Mouse (Mus musculus) neural tube, embryonic 15.5 days (tissue): Measurements from ENCODE around the gene Sdk1. TPM values are rescaled to one million over a fixed set of nuclear protein-coding genes. Genes with fewer than 3 reads are reported as not detected.

Experiments used
- ATAC-seq: fragments of 200-750 bp; cut with Nextera tagmentation; 2 replicates; pipeline ENCODE4 v1.8.0; 2017; ENCODE audit warnings: mild to moderate bottlenecking, moderate TSS enrichment, moderate library complexity; ENCODE audit not compliant: low FRiP score
- H3K27ac ChIP-seq: fragments of 300-500 bp; sonication (generic); replicated peaks from 2 replicates; pipeline ENCODE4 v1.5.1; 2015; ENCODE audit warnings: mild to moderate bottlenecking, inconsistent platforms
- H3K27me3 ChIP-seq: fragments of 300-500 bp; sonication (generic); replicated peaks from 2 replicates; pipeline ENCODE4 v1.6.1; 2015; ENCODE audit warnings: inconsistent platforms
- H3K36me3 ChIP-seq: fragments of 300-500 bp; sonication (generic); 2 replicates; pipeline ENCODE4 v1.6.1; 2015; ENCODE audit warnings: inconsistent platforms
- H3K4me1 ChIP-seq: fragments of 300-500 bp; sonication (generic); 2 replicates; pipeline ENCODE4 v1.6.1; 2015; ENCODE audit warnings: inconsistent platforms
- H3K4me2 ChIP-seq: fragments of 300-500 bp; sonication (generic); 2 replicates; pipeline ENCODE4 v1.6.1; 2015; ENCODE audit warnings: inconsistent platforms, mild to moderate bottlenecking, moderate library complexity
- H3K4me3 ChIP-seq: fragments of 300-500 bp; sonication (generic); replicated peaks from 2 replicates; pipeline ENCODE4 v1.5.1; 2015; ENCODE audit warnings: mild to moderate bottlenecking, inconsistent platforms
- H3K9ac ChIP-seq: fragments of 300-500 bp; sonication (generic); replicated peaks from 2 replicates; pipeline ENCODE4 v1.6.1; 2015; ENCODE audit warnings: mild to moderate bottlenecking, inconsistent platforms
- H3K9me3 ChIP-seq: fragments of 300-500 bp; sonication (generic); replicated peaks from 2 replicates; pipeline ENCODE4 v1.6.1; 2016; ENCODE audit warnings: inconsistent platforms
- WGBS: fragments of 180-500 bp; shearing (Covaris S2); methylation state at CpG from one replicate; pipeline ENCODE4 v1.1.7; 2015; ENCODE audit warnings: mixed read lengths; 5-methylcytosine and 5-hydroxymethylcytosine counted together
- polyA plus RNA-seq: library from polyadenylated mRNA; unstranded; fragments of >200 nt; fragmentation: Nextera tagmentation; extraction: Ambion mirVana; gene quantifications from 2 replicates; pipeline ENCODE4 v1.2.1, GENCODE M21; 2015

Gene Sdk1
- polyA plus RNA-seq, 1 experiment from 2014 or later: 2.7 TPM

DNA sequence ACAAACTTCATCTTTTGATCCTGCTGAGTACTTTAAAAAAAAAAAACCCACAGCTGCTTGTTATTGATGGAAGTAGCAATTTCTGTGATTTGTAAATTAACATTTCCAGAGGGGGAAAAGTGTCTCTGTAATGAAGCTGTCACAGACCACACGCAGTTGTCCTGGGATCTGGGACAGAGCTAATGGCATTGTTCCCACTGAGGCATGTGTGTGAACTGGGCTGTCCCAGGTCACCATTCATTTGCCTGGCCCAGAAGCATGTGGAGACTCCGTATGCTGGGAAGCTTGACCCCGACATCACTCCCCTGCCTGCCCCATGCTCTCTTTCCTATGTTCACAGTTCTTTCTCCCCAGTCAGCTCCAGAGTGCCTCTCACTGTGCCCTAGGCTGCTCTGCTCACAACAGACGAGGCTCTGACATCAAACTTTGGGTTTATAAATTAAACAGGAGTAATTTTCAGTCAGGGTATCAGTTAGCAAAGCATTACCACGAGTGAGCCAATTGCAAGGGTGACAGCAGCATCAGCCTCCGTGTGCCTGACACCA, 408.6 kb downstream of the Sdk1 start:
- no peaks in the 10 kb centered on the region for H3K4me1 ChIP-seq
- no peak overlapping the region for H3K4me2 ChIP-seq
- H3K27ac ChIP-seq: no peak overlapping the region
- no peak overlapping the region for H3K4me3 ChIP-seq
- no peak for ATAC-seq
- H3K9ac ChIP-seq: no peak overlapping the region
- 59% methylated on average over 6 of the region's 6 CpGs for WGBS
- no peaks in the 10 kb centered on the region for H3K27me3 ChIP-seq
- H3K9me3 ChIP-seq: no peaks in the 10 kb centered on the region
- no peaks in the 10 kb centered on the region for H3K36me3 ChIP-seq

DNA sequence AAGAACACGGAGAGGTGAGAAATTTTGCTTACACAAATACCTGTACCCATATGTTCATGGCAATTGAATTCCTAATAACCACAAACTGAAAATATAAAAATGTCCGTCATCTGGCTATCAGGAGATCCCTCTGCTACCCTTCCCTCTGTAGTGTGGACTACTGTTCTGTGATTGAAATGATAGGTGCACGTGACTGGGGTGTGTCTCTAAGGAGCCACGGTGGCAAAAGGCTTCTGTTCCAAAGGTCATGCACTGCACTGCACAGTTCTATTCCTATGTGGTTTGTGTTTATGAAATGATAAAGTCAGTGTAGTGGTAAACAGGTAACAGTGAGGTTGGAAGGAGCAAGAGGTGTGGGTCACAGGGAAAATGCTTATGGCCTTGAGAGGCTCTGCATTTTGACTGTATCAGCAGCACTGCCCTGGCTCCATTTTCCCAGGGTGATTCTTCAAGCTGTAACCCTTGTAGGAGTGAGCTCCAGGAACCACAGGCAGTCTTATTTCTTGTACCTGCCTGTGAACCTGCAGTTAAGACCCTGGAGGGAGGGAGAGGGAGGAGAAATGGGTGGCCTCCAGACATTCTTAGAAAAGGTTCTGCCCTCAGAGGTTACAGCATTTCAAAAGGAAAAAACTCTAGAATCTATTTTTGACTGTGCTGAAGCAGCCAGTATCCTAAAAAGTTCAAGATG, 410.5 kb downstream of the Sdk1 start:
- H3K9ac ChIP-seq: no peak overlapping the region
- H3K4me2 ChIP-seq: no peak overlapping the region
- no peaks in the 10 kb centered on the region for H3K9me3 ChIP-seq
- H3K27me3 ChIP-seq: no peaks in the 10 kb centered on the region
- no peak for ATAC-seq
- 90% methylated on average over 4 of the region's 4 CpGs for WGBS
- H3K4me3 ChIP-seq: no peak overlapping the region
- H3K36me3 ChIP-seq: no peaks in the 10 kb centered on the region
- no peak overlapping the region for H3K27ac ChIP-seq
- no peaks in the 10 kb centered on the region for H3K4me1 ChIP-seq

DNA sequence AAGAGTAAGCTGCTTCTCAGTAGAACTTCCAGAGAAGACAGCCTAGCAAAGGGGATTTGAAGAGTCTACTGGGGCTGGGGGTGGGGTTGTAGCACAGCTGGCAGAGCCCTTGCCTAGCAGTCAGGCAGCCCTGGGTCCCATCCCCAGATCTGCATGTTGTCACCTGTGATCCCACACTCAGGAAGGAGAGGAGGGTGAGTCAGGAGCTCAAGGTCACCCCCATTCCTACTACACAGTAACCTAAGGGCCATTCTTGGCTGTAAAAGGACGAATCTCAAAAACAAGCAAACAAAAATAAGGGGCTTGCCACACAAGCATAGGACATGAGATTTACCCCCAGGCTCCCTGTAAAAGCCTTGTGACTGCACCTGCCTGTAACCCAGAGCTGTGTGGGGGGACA, 435.1 kb downstream of the Sdk1 start:
- Histone ChIP-seq H3K4me1 (0 out of 2 replicates have a peak, but pooled peaks cover 2% of the 10 kb centered on the region), H3K27ac (no peak overlapping the region), H3K4me2 (no peak overlapping the region), H3K27me3 (no peaks in the 10 kb centered on the region), H3K4me3 (no peak overlapping the region), H3K36me3 (no peaks in the 10 kb centered on the region), H3K9me3 (no peaks in the 10 kb centered on the region), H3K9ac (no peak overlapping the region)
- no peak for ATAC-seq
- WGBS: 79% methylated on average over 1 of the region's 1 CpGs

DNA sequence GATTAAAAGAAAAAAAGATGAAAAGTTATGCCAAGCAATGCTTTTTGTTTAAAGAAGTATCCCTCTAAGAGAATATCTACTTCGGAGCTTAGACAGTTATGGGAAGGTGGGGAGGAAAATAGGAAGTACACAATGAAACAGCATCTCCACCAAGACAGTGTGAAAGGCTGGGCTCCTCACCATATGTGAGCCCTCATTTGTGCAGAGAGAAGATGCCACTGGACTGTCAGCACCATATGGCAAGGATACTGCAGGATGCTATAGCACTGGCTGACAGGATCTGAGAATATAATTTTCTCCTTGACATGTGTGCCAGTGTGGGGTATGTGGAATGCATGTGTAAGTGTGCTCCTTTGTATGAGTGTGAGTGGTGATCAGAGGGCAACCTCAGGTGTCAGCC, 435.7 kb downstream of the Sdk1 start:
- H3K27me3 ChIP-seq: no peaks in the 10 kb centered on the region

DNA sequence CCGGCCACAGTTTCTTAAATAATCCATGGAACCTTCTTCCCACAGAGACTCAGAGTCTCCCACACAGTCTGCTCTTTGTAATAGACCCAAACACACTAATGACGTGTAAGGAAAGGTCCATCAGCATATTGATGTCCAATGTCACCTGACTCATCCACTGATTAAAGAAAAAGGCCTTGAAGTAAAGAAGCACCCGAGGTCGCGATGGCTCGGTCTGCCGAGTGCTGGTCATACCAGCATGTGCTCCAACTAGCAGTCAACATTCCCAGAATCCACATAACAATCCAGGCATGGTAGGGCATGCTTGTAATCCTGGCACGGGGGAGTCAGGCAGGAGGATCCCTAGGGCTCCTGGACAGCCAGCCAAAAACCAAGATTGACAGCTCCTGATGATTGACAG, 436.6 kb downstream of the Sdk1 start:
- Histone ChIP-seq H3K4me2 (no peak overlapping the region), H3K9me3 (no peaks in the 10 kb centered on the region), H3K4me3 (no peak overlapping the region), H3K27me3 (no peaks in the 10 kb centered on the region), H3K27ac (no peak overlapping the region), H3K36me3 (no peaks in the 10 kb centered on the region), H3K9ac (no peak overlapping the region), H3K4me1 (0 out of 2 replicates have a peak, but pooled peaks cover 5% of the 10 kb centered on the region)
- WGBS: 89% methylated on average over 8 of the region's 8 CpGs
- ATAC-seq: no peak

More for the DNA sequence above, 435.7 kb downstream of the Sdk1 start:
- WGBS: 95% methylated on average over 1 of the region's 1 CpGs
- Histone ChIP-seq H3K36me3 (no peaks in the 10 kb centered on the region), H3K4me1 (0 out of 2 replicates have a peak, but pooled peaks cover 2% of the 10 kb centered on the region), H3K27ac (no peak overlapping the region), H3K9ac (no peak overlapping the region), H3K4me2 (no peak overlapping the region), H3K4me3 (no peak overlapping the region), H3K9me3 (no peaks in the 10 kb centered on the region)
- no peak for ATAC-seq

DNA sequence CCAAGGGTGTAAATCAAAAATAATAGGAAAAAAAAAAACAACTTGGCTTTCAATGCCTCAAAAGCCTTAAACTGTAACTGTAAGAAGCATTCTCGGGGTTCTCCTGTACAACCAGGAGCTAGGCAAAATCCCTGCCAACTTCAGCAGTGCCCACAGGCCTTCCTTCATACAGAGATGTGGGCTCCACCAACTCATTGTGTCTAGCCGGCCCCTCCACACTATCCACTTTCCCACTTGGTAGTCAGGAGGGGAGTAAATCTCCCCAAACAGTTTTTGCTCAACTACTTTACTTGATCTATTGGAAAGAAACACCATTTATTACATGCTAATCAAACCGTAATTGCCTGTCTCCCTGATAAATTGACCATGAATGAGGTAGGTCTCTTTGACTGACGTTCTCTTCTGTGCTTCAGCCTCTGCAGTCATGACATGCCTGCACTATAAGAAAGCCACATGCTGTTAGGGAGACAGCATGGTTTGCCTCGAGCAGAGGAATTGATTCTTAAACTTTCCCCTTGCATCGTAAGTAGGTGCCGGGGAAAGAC, 445.7 kb downstream of the Sdk1 start:
- Histone ChIP-seq H3K27ac (no peak overlapping the region), H3K4me2 (no peak overlapping the region), H3K9ac (no peak overlapping the region), H3K4me1 (peaks cover 10% of the 10 kb centered on the region; the same call in 1 of the 2 replicates), H3K9me3 (no peaks in the 10 kb centered on the region), H3K4me3 (no peak overlapping the region), H3K27me3 (no peaks in the 10 kb centered on the region), H3K36me3 (no peaks in the 10 kb centered on the region)
- 27% methylated on average over 7 of the region's 7 CpGs for WGBS
- ATAC-seq: no peak

DNA sequence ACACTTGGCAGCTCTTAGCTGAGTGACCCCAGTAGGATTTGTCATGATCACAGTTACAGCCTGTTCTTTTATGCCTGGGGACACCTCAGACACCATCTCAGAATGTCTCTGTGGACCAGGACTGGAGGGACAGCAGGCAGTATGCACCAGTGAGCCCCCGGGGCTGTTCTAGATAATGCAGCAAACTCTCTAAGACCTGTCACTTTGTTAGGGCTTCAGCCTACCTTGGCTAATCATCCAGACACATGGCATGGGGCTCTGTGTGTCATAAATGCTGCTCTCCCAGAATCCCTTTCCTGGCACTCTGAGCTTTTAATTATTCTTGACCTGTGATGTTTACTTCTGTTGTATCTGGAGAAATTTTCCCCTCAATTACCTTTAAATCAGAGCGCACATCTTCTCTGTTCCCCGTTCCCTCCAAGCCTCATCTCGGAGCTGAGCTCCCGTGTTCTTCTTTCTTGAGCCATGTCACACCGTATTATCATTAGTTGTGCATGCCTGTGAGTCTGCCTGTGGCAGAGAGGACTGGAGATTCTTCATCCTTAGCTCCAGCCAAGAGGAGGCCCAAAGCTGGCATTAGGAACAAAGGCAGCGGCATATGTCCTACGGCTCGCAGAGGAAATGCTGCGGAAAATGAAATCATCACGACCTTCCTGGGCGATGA, 448.3 kb downstream of the Sdk1 start:
- H3K4me3 ChIP-seq: no peak overlapping the region
- ATAC-seq: no peak
- 74% methylated on average over 12 of the region's 12 CpGs for WGBS
- no peak overlapping the region for H3K27ac ChIP-seq
- H3K9me3 ChIP-seq: no peaks in the 10 kb centered on the region
- H3K4me2 ChIP-seq: no peak overlapping the region
- H3K36me3 ChIP-seq: no peaks in the 10 kb centered on the region
- no peak overlapping the region for H3K9ac ChIP-seq
- H3K27me3 ChIP-seq: no peaks in the 10 kb centered on the region
- H3K4me1 ChIP-seq: peaks cover 10% of the 10 kb centered on the region; the same call in 1 of the 2 replicates

DNA sequence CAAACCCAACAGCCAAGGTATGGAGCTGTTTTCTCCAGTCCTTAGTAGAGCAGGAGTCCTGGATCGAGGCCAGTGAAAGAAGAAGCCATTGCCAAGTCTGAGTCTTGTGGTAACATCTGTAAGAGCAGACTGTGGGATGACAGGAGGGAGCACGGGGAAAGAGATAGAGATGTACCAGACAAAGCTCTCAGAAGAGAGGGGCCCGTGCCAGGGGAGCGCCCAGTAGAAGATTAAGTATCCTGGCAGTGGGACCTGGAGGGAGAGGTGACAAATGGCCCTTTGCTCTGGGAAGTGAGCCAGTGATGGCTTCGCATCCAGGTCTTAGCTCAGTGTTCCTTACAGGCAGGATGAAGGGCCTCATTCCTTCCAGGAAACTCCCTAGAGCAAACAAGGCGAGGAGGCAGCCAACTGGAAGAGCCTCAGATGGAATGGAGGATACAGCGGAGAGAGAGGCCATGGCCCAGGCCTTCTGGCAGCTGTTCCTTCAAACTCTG, 450.2 kb downstream of the Sdk1 start:
- Histone ChIP-seq H3K4me2 (no peak overlapping the region), H3K36me3 (no peaks in the 10 kb centered on the region), H3K4me3 (no peak overlapping the region), H3K4me1 (peaks cover 11% of the 10 kb centered on the region; the same call in 1 of the 2 replicates), H3K9ac (no peak overlapping the region), H3K27ac (0 out of 2 replicates have a peak overlapping the region, but pooled peaks have one; percentile 9), H3K9me3 (no peaks in the 10 kb centered on the region), H3K27me3 (no peaks in the 10 kb centered on the region)
- 60% methylated on average over 7 of the region's 7 CpGs for WGBS
- ATAC-seq: no peak

DNA sequence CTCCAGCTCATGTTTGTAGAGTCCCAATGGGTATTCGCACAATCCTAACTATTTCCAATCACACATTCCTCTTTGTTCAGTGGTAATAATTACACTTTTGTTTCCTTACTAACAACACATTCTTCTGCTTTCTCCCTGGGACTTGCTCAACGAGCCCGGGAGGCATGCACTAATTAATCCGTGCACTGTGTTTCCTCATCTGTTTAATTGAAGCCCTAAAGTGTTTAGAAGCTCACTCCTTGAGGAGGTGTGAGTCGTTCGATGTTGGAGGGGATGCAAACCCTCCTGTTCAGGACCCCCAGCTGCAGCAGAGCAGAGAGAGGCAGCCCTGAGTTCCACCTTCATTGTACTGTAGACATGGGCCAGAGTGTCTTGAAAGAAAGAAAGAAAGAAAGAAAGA, 452.4 kb downstream of the Sdk1 start:
- Histone ChIP-seq H3K4me1 (0 out of 2 replicates have a peak, but pooled peaks cover 8% of the 10 kb centered on the region), H3K9me3 (no peaks in the 10 kb centered on the region), H3K9ac (no peak overlapping the region), H3K27me3 (no peaks in the 10 kb centered on the region), H3K36me3 (no peaks in the 10 kb centered on the region), H3K27ac (no peak overlapping the region), H3K4me3 (no peak overlapping the region), H3K4me2 (no peak overlapping the region)
- ATAC-seq: no peak
- 36% methylated on average over 6 of the region's 6 CpGs for WGBS

DNA sequence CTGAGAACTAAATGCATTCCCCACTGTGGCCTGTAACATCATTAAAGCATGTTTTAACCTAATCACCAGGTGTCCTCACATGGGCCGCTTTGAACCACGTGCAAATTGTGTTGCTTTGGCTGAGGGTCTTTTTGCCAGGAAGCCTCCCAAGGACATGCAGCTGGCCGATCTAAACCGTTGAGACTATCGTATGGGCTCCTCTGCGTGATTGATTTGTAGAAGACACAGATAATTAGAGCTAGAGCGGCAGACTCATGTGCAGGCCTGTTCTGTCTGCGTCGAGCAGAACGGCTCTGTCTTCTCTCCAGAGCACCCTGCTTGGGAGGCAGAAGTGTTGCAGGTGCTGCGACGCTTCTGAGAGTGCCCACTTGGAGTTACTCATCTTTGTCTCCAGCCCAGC, 453.6 kb downstream of the Sdk1 start:
- no peak overlapping the region for H3K4me2 ChIP-seq
- H3K9ac ChIP-seq: no peak overlapping the region
- WGBS: 38% methylated on average over 12 of the region's 12 CpGs
- H3K4me1 ChIP-seq: 0 out of 2 replicates have a peak, but pooled peaks cover 8% of the 10 kb centered on the region
- no peaks in the 10 kb centered on the region for H3K27me3 ChIP-seq
- H3K36me3 ChIP-seq: no peaks in the 10 kb centered on the region
- no peak overlapping the region for H3K4me3 ChIP-seq
- H3K9me3 ChIP-seq: no peaks in the 10 kb centered on the region
- ATAC-seq: no peak
- no peak overlapping the region for H3K27ac ChIP-seq

DNA sequence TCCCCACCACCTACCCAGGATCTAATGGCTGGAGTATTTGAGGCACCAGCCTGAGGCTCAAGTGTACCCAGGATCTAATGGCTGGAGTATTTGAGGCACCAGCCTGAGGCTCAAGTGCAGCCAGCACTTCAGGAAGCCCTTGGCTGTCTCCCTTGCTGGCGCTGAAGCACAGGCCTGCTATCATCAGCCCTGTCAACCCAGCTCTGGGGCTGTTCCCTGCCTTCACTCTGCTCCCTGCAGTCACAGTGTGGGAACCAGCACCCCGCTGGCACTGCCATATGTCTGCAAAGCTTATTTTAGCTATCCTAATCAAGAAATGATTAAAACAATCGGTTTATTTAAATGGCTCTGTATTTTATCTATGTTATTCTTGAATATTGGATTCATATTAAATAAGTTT, 457.1 kb downstream of the Sdk1 start:
- 48% methylated on average over 3 of the region's 3 CpGs for WGBS

More for the DNA sequence above, 457.1 kb downstream of the Sdk1 start:
- Histone ChIP-seq H3K9ac (no peak overlapping the region), H3K36me3 (no peaks in the 10 kb centered on the region), H3K4me3 (no peak overlapping the region), H3K9me3 (no peaks in the 10 kb centered on the region), H3K27me3 (no peaks in the 10 kb centered on the region), H3K4me2 (no peak overlapping the region), H3K4me1 (0 out of 2 replicates have a peak, but pooled peaks cover 3% of the 10 kb centered on the region), H3K27ac (no peak overlapping the region)
- ATAC-seq: no peak
